In the genomic region with DNA sequence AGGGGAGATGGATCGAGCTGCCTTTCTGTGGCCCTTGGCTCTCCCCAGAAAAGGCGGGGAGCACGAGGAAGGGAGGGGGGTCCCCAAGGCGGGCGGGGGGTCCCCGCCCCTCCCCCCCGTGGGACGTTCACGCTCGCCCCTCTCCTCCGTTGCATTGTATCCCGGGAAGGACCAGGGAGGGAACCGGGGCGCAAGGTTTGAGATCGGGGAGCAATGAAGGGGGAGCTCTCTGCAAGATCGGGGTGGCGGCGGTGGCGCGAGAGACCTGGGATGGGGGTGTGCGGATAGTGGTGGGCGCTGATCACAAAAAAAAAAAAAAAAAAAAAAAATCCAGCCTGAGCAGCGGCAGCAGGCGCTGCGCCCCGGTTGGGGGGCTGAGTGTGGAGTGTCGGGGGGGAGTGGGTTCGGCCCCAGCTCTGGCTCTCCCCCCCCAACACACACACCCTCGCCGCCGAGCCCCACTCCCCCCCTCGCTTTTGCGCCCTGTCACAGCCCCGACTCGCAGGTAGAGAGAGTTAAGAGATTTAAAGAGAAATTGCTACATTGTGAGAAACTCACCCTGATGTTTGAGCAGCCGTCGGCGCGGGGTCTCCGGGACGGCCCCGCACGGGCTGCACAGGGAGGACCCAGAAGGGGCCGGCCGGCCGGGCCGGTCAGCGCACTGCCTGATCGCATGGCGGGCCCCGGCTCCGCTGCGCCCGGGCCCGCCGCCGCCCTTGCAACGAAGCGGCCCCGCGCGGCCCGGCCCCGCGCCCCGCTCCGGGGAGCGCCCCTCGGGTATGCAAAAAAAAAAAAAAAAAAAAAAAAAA, we compare ENCODE assay signal across 8 mouse cellular contexts. TPM values are rescaled to one million over a fixed set of nuclear protein-coding genes. Genes with fewer than 3 reads are reported as not detected.
A peak's percentile ranks its signal among the peaks of the same experiment; 100 is the strongest.
DNase-seq lines count a peak whose midpoint lies in the region; ATAC-seq and TF ChIP-seq lines count a peak whose summit lies in the region.

A gene (minus strand): TSS at position 584 of the 809 bp plus-strand sequence.

- peak within 1 kb of the TSS; percentile 97 for H3K9ac ChIP-seq in forebrain, embryonic 13.5 days

- H3K4me1 ChIP-seq in brown adipose tissue, adult 24 weeks (ENCODE audit: control insufficient read depth, insufficient read depth, insufficient read length, low read length) = peaks cover 26% of the 10 kb centered on the region
- peaks cover 57% of the 10 kb centered on the region for H3K4me1 ChIP-seq in forebrain, embryonic 13.5 days
- peaks cover 33% of the 10 kb centered on the region for H3K4me1 ChIP-seq in lung, adult 2 months (ENCODE audit: control insufficient read depth, insufficient read depth, low read length)
- peaks cover 39% of the 10 kb centered on the region for H3K4me1 ChIP-seq in thymus, adult 2 months (replicated peaks; ENCODE audit: control insufficient read depth, insufficient read depth, low read length)

- no peaks in the 10 kb centered on the region for H3K9me3 ChIP-seq in forebrain, embryonic 13.5 days (replicated peaks)

- peaks cover 11% of the 10 kb centered on the region; the same call in 1 of the 2 replicates for H3K36me3 ChIP-seq in forebrain, embryonic 13.5 days (ENCODE audit: poor library complexity, severe bottlenecking)
- H3K36me3 ChIP-seq in thymus, adult 2 months (ENCODE audit: control insufficient read depth, insufficient read depth, low read length) = no peaks in the 10 kb centered on the region

- H3K27me3 ChIP-seq in forebrain, embryonic 13.5 days = no peaks in the 10 kb centered on the region
- no peaks in the 10 kb centered on the region for H3K27me3 ChIP-seq in thymus, adult 2 months (ENCODE audit: control insufficient read depth, insufficient read depth, low read length)

- WGBS in forebrain, embryonic 13.5 days = 2% methylated on average over 52 of the region's 69 CpGs
- WGBS in lung, adult 2 months = under 1% methylated on average over 67 of the region's 69 CpGs
- under 1% methylated on average over 69 of the region's 69 CpGs for WGBS in thymus, adult 2 months

- H3K4me2 ChIP-seq in forebrain, embryonic 13.5 days = peak within 1 kb of the TSS; percentile 95

- no peak for TF ChIP-seq CTCF in lung, adult 2 months (IDR thresholded peaks at IDR 0.05; ENCODE audit: insufficient read depth, low read length)
- TF ChIP-seq CTCF in thymus, adult 2 months (IDR thresholded peaks at IDR 0.05; ENCODE audit: borderline replicate concordance, control insufficient read depth, extremely low read depth, insufficient read depth, low read length, poor library complexity) = no peak

- peak; percentile 90 to 92 for DNase-seq in heart, postnatal 10 days
- DNase-seq in layer of hippocampus, adult 18-20 months (ENCODE audit: low spot score in 2 of 2) = peak; percentile 79 to 80
- DNase-seq in lung, adult 2 months = peak; percentile 82
- DNase-seq in ovary, adult 18-20 months (ENCODE audit: low spot score) = peak; percentile 76
- peak; percentile 80 for DNase-seq in thymus, adult 2 months

- ATAC-seq in CD4-positive, CD25-positive, alpha-beta regulatory T cell, adult 4 months = peak; percentile 17
- peak; percentile 74 for ATAC-seq in forebrain, embryonic 13.5 days

- peak within 1 kb of the TSS; percentile 90 for H3K4me3 ChIP-seq in brown adipose tissue, adult 24 weeks (ENCODE audit: insufficient read depth, low read depth, low read length)
- peak within 1 kb of the TSS; percentile 80 for H3K4me3 ChIP-seq in forebrain, embryonic 13.5 days
- H3K4me3 ChIP-seq in lung, adult 2 months (replicated peaks; ENCODE audit: extremely low read depth, low read depth, low read length) = peak within 1 kb of the TSS; percentile 98
- peak within 1 kb of the TSS; percentile 100 for H3K4me3 ChIP-seq in thymus, adult 2 months (ENCODE audit: control insufficient read depth, insufficient read depth, low read length)

- TF ChIP-seq POLR2A in lung, adult 2 months (IDR thresholded peaks at IDR 0.05; ENCODE audit: borderline replicate concordance, extremely low read depth, low read depth, low read length) = peak; percentile 56; the same call in 1 of the 2 replicates
- TF ChIP-seq POLR2A in thymus, adult 2 months (IDR thresholded peaks at IDR 0.05; ENCODE audit: control insufficient read depth, extremely low read depth, insufficient read depth, low read length, poor library complexity) = peak; percentile 44

- intact Hi-C loops in heart, postnatal 10 days (cut with DNase I) = loop anchor here (2.0 to 5.0 kb wide), 2 partner anchors 35 to 125 kb away; a partner anchor contains a TSS

- H3K27ac ChIP-seq in brown adipose tissue, adult 24 weeks (replicated peaks; ENCODE audit: low read depth, low read length) = peak within 1 kb of the TSS; percentile 95
- H3K27ac ChIP-seq in forebrain, embryonic 13.5 days = peak within 1 kb of the TSS; percentile 97
- H3K27ac ChIP-seq in thymus, adult 2 months (ENCODE audit: control insufficient read depth, insufficient read depth, low read length) = peak within 1 kb of the TSS; percentile 99

RNA-seq across cellular contexts. Expression of the gene that starts here (rescaled TPM):
- 1 to 10 TPM; 3.6 to 3.9 TPM for polyA plus RNA-seq in CD4-positive, CD25-positive, alpha-beta regulatory T cell, adult 4 months (2017; shearing (Covaris generic))
- polyA plus RNA-seq in brown adipose tissue, adult 24 weeks (2012; ENCODE audit: insufficient read depth, insufficient read length, missing spikeins) = 6.1 and 7.4 TPM in 2 replicates
- polyA plus RNA-seq in forebrain, embryonic 13.5 days (2015; fragmentation: Nextera tagmentation; extraction: Ambion mirVana) = 8.4 and 8.5 TPM in 2 replicates
- 1 to 10 TPM; 9.3 to 9.6 TPM for total RNA-seq in heart, postnatal 10 days (2021)
- 10 to 100 TPM; 19.6 to 20.7 TPM for total RNA-seq in layer of hippocampus, adult 18-20 months (2021)
- polyA plus RNA-seq in lung, adult 2 months (2012; rRNA removed) = 19.0 and 21.2 TPM in 2 replicates
- polyA plus RNA-seq in thymus, adult 2 months (2012; rRNA removed) = 57.0 and 78.5 TPM in 2 replicates

Comparison
In these comparisons a context has a peak if more than half of its experiments do, and no peak if none do; other contexts are left out.
1. Peak in every context shown above with its lines: DNase-seq, ATAC-seq, H3K4me3 ChIP-seq and H3K27ac ChIP-seq.